Mouse (Mus musculus): Measurements from ENCODE around the gene Slc6a13. TPM values are rescaled to one million over a fixed set of nuclear protein-coding genes. Genes with fewer than 3 reads are reported as not detected.

Gene Slc6a13
- polyA plus RNA-seq (2014; fragmentation: Nextera tagmentation; extraction: Ambion mirVana) = 2.2 and 2.9 TPM in 2 replicates

- DNase-seq (ENCODE audit: low spot score) (peak; percentile 59), ATAC-seq (ENCODE audit: low FRiP score) (peak; percentile 76)
- Histone ChIP-seq H3K4me3 (ENCODE audit: low read depth, low read length) (no peak within 1 kb of the TSS), H3K27me3 (ENCODE audit: control insufficient read depth, insufficient read depth, low read length) (no peaks in the 10 kb centered on the region), H3K4me2 (replicated peaks; ENCODE audit: low read depth, low read length) (no peak within 1 kb of the TSS; the same call in 1 of the 2 replicates), H3K9me3 (ENCODE audit: control insufficient read depth, low read length) (no peaks in the 10 kb centered on the region), H3K4me1 (replicated peaks; ENCODE audit: control insufficient read depth, insufficient read depth, low read length) (peaks cover 4% of the 10 kb centered on the region; the same call in 1 of the 2 replicates), H3K36me3 (ENCODE audit: control insufficient read depth, insufficient read depth, low read length) (no peaks in the 10 kb centered on the region), H3K27ac (ENCODE audit: low read depth, low read length) (no peak within 1 kb of the TSS), H3K9ac (ENCODE audit: low read depth, low read length) (no peak within 1 kb of the TSS)
- 3% methylated on average over 11 of the region's 11 CpGs for WGBS
Observed at GRCm38 (mm10) chr6:121299954-121300353, at the start of gene Slc6a13. Slc6a13 (plus strand) TSS chr6:121300227.

- Histone ChIP-seq H3K4me1 (replicated peaks; ENCODE audit: control insufficient read depth, insufficient read depth, low read length) (no peaks in the 10 kb centered on the region), H3K36me3 (ENCODE audit: control insufficient read depth, insufficient read depth, low read length) (no peaks in the 10 kb centered on the region), H3K27ac (ENCODE audit: low read depth, low read length) (no peak overlapping the region), H3K4me2 (replicated peaks; ENCODE audit: low read depth, low read length) (no peak overlapping the region), H3K4me3 (ENCODE audit: low read depth, low read length) (no peak overlapping the region), H3K9ac (ENCODE audit: low read depth, low read length) (no peak overlapping the region), H3K27me3 (ENCODE audit: control insufficient read depth, insufficient read depth, low read length) (no peaks in the 10 kb centered on the region), H3K9me3 (ENCODE audit: control insufficient read depth, low read length) (no peaks in the 10 kb centered on the region)
- no peak for DNase-seq (ENCODE audit: low spot score)
- 53% methylated on average over 1 of the region's 1 CpGs for WGBS
- no peak for ATAC-seq (ENCODE audit: low FRiP score)
Observed at GRCm38 (mm10) chr6:121250406-121250805, 49.6 kb upstream of the Slc6a13 start.

GRCm38 (mm10) chr6:121251256-121251655 lies 48.8 kb upstream of the Slc6a13 start:
- Histone ChIP-seq H3K9ac (ENCODE audit: low read depth, low read length) (no peak overlapping the region), H3K36me3 (ENCODE audit: control insufficient read depth, insufficient read depth, low read length) (no peaks in the 10 kb centered on the region), H3K4me1 (replicated peaks; ENCODE audit: control insufficient read depth, insufficient read depth, low read length) (no peaks in the 10 kb centered on the region), H3K9me3 (ENCODE audit: control insufficient read depth, low read length) (no peaks in the 10 kb centered on the region), H3K27me3 (ENCODE audit: control insufficient read depth, insufficient read depth, low read length) (no peaks in the 10 kb centered on the region), H3K4me2 (replicated peaks; ENCODE audit: low read depth, low read length) (no peak overlapping the region), H3K27ac (ENCODE audit: low read depth, low read length) (no peak overlapping the region), H3K4me3 (ENCODE audit: low read depth, low read length) (no peak overlapping the region)
- WGBS = 81% methylated on average over 5 of the region's 5 CpGs
- ATAC-seq (ENCODE audit: low FRiP score) (no peak), DNase-seq (ENCODE audit: low spot score) (no peak)

- Histone ChIP-seq H3K36me3 (ENCODE audit: control insufficient read depth, insufficient read depth, low read length) (no peaks in the 10 kb centered on the region), H3K27me3 (ENCODE audit: control insufficient read depth, insufficient read depth, low read length) (no peaks in the 10 kb centered on the region), H3K27ac (ENCODE audit: low read depth, low read length) (no peak overlapping the region), H3K4me3 (ENCODE audit: low read depth, low read length) (no peak overlapping the region), H3K9me3 (ENCODE audit: control insufficient read depth, low read length) (no peaks in the 10 kb centered on the region), H3K9ac (ENCODE audit: low read depth, low read length) (no peak overlapping the region), H3K4me1 (replicated peaks; ENCODE audit: control insufficient read depth, insufficient read depth, low read length) (no peaks in the 10 kb centered on the region), H3K4me2 (replicated peaks; ENCODE audit: low read depth, low read length) (no peak overlapping the region)
- DNase-seq (ENCODE audit: low spot score) (peak; percentile 86), ATAC-seq (ENCODE audit: low FRiP score) (peak; percentile 19; the same call in 1 of the 2 replicates)
- 37% methylated on average over 9 of the region's 9 CpGs for WGBS
Observed at GRCm38 (mm10) chr6:121260548-121260947, 39.5 kb upstream of the Slc6a13 start.

GRCm38 (mm10) chr6:121261233-121261632 lies 38.8 kb upstream of the Slc6a13 start:
- H3K9me3 ChIP-seq (ENCODE audit: control insufficient read depth, low read length) = no peaks in the 10 kb centered on the region

GRCm38 (mm10) chr6:121262004-121262403 lies 38.0 kb upstream of the Slc6a13 start:
- no peak overlapping the region for H3K9ac ChIP-seq (ENCODE audit: low read depth, low read length)
- H3K4me2 ChIP-seq (replicated peaks; ENCODE audit: low read depth, low read length) = no peak overlapping the region
- H3K9me3 ChIP-seq (ENCODE audit: control insufficient read depth, low read length) = no peaks in the 10 kb centered on the region
- no peak for ATAC-seq (ENCODE audit: low FRiP score)
- whole genome bisulfite sequencing = 93% methylated on average over 10 of the region's 10 CpGs
- no peak overlapping the region for H3K4me3 ChIP-seq (ENCODE audit: low read depth, low read length)
- DNase-seq (ENCODE audit: low spot score) = no peak
- H3K4me1 ChIP-seq (replicated peaks; ENCODE audit: control insufficient read depth, insufficient read depth, low read length) = no peaks in the 10 kb centered on the region
- H3K36me3 ChIP-seq (ENCODE audit: control insufficient read depth, insufficient read depth, low read length) = no peaks in the 10 kb centered on the region
- H3K27ac ChIP-seq (ENCODE audit: low read depth, low read length) = no peak overlapping the region
- H3K27me3 ChIP-seq (ENCODE audit: control insufficient read depth, insufficient read depth, low read length) = no peaks in the 10 kb centered on the region

More at GRCm38 (mm10) chr6:121261233-121261632, 38.8 kb upstream of the Slc6a13 start:
- DNase-seq (ENCODE audit: low spot score) = no peak
- H3K27me3 ChIP-seq (ENCODE audit: control insufficient read depth, insufficient read depth, low read length) = no peaks in the 10 kb centered on the region
- WGBS = 77% methylated on average over 8 of the region's 8 CpGs
- H3K4me2 ChIP-seq (replicated peaks; ENCODE audit: low read depth, low read length) = no peak overlapping the region
- no peaks in the 10 kb centered on the region for H3K4me1 ChIP-seq (replicated peaks; ENCODE audit: control insufficient read depth, insufficient read depth, low read length)
- H3K36me3 ChIP-seq (ENCODE audit: control insufficient read depth, insufficient read depth, low read length) = no peaks in the 10 kb centered on the region
- H3K27ac ChIP-seq (ENCODE audit: low read depth, low read length) = no peak overlapping the region
- no peak overlapping the region for H3K4me3 ChIP-seq (ENCODE audit: low read depth, low read length)
- no peak overlapping the region for H3K9ac ChIP-seq (ENCODE audit: low read depth, low read length)
- no peak for ATAC-seq (ENCODE audit: low FRiP score)

- Histone ChIP-seq H3K9ac (ENCODE audit: low read depth, low read length) (no peak overlapping the region), H3K9me3 (ENCODE audit: control insufficient read depth, low read length) (no peaks in the 10 kb centered on the region), H3K36me3 (ENCODE audit: control insufficient read depth, insufficient read depth, low read length) (no peaks in the 10 kb centered on the region), H3K4me3 (ENCODE audit: low read depth, low read length) (no peak overlapping the region), H3K4me2 (replicated peaks; ENCODE audit: low read depth, low read length) (no peak overlapping the region), H3K27me3 (ENCODE audit: control insufficient read depth, insufficient read depth, low read length) (no peaks in the 10 kb centered on the region), H3K4me1 (replicated peaks; ENCODE audit: control insufficient read depth, insufficient read depth, low read length) (no peaks in the 10 kb centered on the region), H3K27ac (ENCODE audit: low read depth, low read length) (no peak overlapping the region)
- WGBS = 92% methylated on average over 11 of the region's 11 CpGs
- DNase-seq (ENCODE audit: low spot score) (no peak), ATAC-seq (ENCODE audit: low FRiP score) (no peak)
Observed at GRCm38 (mm10) chr6:121262496-121262895, 37.5 kb upstream of the Slc6a13 start.

- 90% methylated on average over 6 of the region's 6 CpGs for WGBS
- H3K9me3 ChIP-seq (ENCODE audit: control insufficient read depth, low read length) = no peaks in the 10 kb centered on the region
- no peak overlapping the region for H3K27ac ChIP-seq (ENCODE audit: low read depth, low read length)
- no peaks in the 10 kb centered on the region for H3K27me3 ChIP-seq (ENCODE audit: control insufficient read depth, insufficient read depth, low read length)
- no peaks in the 10 kb centered on the region for H3K4me1 ChIP-seq (replicated peaks; ENCODE audit: control insufficient read depth, insufficient read depth, low read length)
- ATAC-seq (ENCODE audit: low FRiP score) (no peak), DNase-seq (ENCODE audit: low spot score) (no peak)
- no peak overlapping the region for H3K9ac ChIP-seq (ENCODE audit: low read depth, low read length)
- H3K4me3 ChIP-seq (ENCODE audit: low read depth, low read length) = no peak overlapping the region
- H3K4me2 ChIP-seq (replicated peaks; ENCODE audit: low read depth, low read length) = no peak overlapping the region
- no peaks in the 10 kb centered on the region for H3K36me3 ChIP-seq (ENCODE audit: control insufficient read depth, insufficient read depth, low read length)
Observed at GRCm38 (mm10) chr6:121270156-121270555, 29.9 kb upstream of the Slc6a13 start.

GRCm38 (mm10) chr6:121271707-121272074 lies 28.3 kb upstream of the Slc6a13 start:
- H3K4me2 ChIP-seq (replicated peaks; ENCODE audit: low read depth, low read length) = no peak overlapping the region
- H3K4me3 ChIP-seq (ENCODE audit: low read depth, low read length) = no peak overlapping the region
- ATAC-seq (ENCODE audit: low FRiP score) (no peak; the same call in 1 of the 2 replicates), DNase-seq (ENCODE audit: low spot score) (no peak)
- no peaks in the 10 kb centered on the region for H3K36me3 ChIP-seq (ENCODE audit: control insufficient read depth, insufficient read depth, low read length)
- H3K27ac ChIP-seq (ENCODE audit: low read depth, low read length) = no peak overlapping the region
- 8% methylated on average over 4 of the region's 4 CpGs for WGBS
- H3K27me3 ChIP-seq (ENCODE audit: control insufficient read depth, insufficient read depth, low read length) = no peaks in the 10 kb centered on the region
- no peak overlapping the region for H3K9ac ChIP-seq (ENCODE audit: low read depth, low read length)
- H3K4me1 ChIP-seq (replicated peaks; ENCODE audit: control insufficient read depth, insufficient read depth, low read length) = no peaks in the 10 kb centered on the region
- H3K9me3 ChIP-seq (ENCODE audit: control insufficient read depth, low read length) = no peaks in the 10 kb centered on the region
